Mouse (Mus musculus) C2C12 (cell line): ENCODE measurements around the gene Wwc2.

Source experiments
- CEBPB ChIP-seq: IDR thresholded peaks from one replicate; pipeline ENCODE4 v1.6.1; 2011; ENCODE audit warnings: low read depth, mild to moderate bottlenecking, control low read depth, moderate library complexity
- CTCF ChIP-seq: IDR thresholded peaks from one replicate; pipeline ENCODE4 v1.5.1; 2011; ENCODE audit not compliant: control insufficient read depth, insufficient read depth, insufficient read length
- FOSL1 ChIP-seq: IDR thresholded peaks from one replicate; pipeline ENCODE4 v1.8.0; 2011; ENCODE audit warnings: mild to moderate bottlenecking, low read length; ENCODE audit not compliant: poor library complexity, insufficient read depth, severe bottlenecking
- MAX ChIP-seq: IDR thresholded peaks from one replicate; pipeline ENCODE4 v1.6.1; 2011; ENCODE audit warnings: mild to moderate bottlenecking, control low read depth
- MYOD1 ChIP-seq: IDR thresholded peaks from one replicate; pipeline ENCODE4 v1.6.1; 2011; ENCODE audit warnings: low read depth; ENCODE audit not compliant: control insufficient read depth, insufficient read length
- MYOG ChIP-seq: IDR thresholded peaks from one replicate; pipeline ENCODE4 v1.6.1; 2011; ENCODE audit not compliant: control insufficient read depth, insufficient read length; ENCODE audit errors: extremely low read depth
- USF1 ChIP-seq: IDR thresholded peaks from one replicate; pipeline ENCODE4 v1.6.1; 2011; ENCODE audit warnings: low read depth, mild to moderate bottlenecking, control low read depth, moderate library complexity

GRCm38 (mm10) chr8:48038261-48038934, 47.7 kb upstream of the Wwc2 start:
- no peak for TF ChIP-seq USF1
- no peak for TF ChIP-seq CTCF
- TF ChIP-seq MAX = no peak
- no peak for TF ChIP-seq CEBPB
- no peak for TF ChIP-seq MYOD1
- no peak for TF ChIP-seq FOSL1
- TF ChIP-seq MYOG = no peak
